Mouse (Mus musculus): ENCODE measurements around the gene Zfp40.
"Not testable (repeated sequence)": the region's sequence is repeated elsewhere in the genome, so short reads cannot be mapped to it uniquely, and the experiment has no call there.

Zfp40 gene

DNA sequence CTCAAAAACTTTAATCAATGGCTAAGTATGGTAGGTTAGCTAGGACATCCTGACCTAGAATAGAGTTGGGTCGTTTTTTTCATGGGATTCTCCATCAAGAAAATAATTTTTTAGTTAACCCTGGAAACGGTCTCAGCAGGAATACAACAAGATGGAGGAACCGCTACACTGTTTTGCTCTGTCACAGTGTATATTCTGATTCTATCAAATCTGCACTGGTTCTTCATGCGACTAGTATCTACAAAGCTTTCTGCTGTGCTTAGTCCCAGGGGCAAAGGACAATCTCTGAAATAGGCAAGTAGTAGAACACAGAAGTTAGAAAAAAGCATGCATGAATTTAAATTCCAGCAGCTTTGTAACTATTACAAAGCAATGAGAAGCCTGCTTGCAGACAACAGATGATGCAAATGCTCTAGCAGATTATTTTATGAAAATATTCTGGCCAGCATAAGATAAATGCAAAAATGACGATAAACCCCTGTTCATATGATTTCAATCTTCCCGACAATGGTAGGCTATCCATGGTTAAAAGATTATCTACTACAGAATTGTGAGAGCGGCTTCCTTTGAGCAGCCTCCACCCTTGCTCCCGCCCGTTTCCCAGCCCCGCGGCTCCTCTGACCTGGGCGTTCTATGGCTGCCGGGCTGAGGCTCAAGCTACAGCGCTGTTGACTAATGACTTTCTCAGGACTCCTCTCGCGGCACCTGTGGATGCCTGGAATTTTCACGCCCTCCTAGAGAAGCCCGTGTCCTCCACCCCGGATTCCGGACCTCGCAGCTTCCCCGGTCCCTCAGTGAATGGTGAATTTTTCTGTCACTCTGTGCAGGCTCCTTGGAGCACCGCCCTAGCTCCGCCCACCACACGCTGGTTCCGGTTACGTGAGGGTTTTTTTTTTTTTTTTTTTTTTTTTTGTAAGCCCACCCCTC is at the start of gene Zfp40:
Zfp40 (minus strand) TSS at position 800 of the 927 bp plus-strand sequence.
- peak; percentile 97 for ATAC-seq (ENCODE audit: insufficient number of reproducible peaks, low FRiP score, low TSS enrichment)

GRCm38 (mm10) chr17:23218320-23218719 is 25.3 kb upstream of the Zfp40 start:
- no peak for ATAC-seq (ENCODE audit: insufficient number of reproducible peaks, low FRiP score, low TSS enrichment)

- not testable (repeated sequence) for ATAC-seq (ENCODE audit: insufficient number of reproducible peaks, low FRiP score, low TSS enrichment)
Measured at GRCm38 (mm10) chr17:23199856-23200255, 6.8 kb upstream of the Zfp40 start.

DNA sequence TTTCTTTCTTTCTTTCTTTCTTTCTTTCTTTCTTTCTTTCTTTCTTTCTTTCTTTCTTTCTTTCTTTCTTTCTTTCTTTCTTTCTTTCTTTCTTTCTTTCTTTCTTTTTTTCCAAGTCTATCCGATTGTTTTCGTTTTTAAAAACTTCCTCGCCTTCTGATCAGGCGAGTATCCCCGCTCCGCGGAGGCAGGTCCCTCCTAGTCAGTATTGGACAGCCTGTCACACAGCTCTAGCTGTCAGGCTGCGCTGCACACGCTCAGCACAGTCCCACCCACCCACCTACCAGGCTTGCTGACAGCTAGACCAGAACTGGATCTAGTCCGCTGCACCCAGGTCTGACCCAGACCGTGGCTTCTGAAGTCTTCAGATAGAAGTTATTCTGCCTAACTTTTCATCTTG is 389 bp upstream of the Zfp40 start:
- peak; percentile 80 for ATAC-seq (ENCODE audit: insufficient number of reproducible peaks, low FRiP score, low TSS enrichment)

GRCm38 (mm10) chr17:23187680-23188079 is 5.4 kb downstream of the Zfp40 start:
- no peak for ATAC-seq (ENCODE audit: insufficient number of reproducible peaks, low FRiP score, low TSS enrichment)

Data from cerebellum, adult (tissue).